Mouse (Mus musculus): ENCODE measurements around the gene Dcaf12. TPM values are rescaled to one million over a fixed set of nuclear protein-coding genes. Genes with fewer than 3 reads are reported as not detected.

The Dcaf12 gene
- polyA plus RNA-seq, 1 experiment = 37.7 TPM

GRCm38 (mm10) chr4:41298976-41299375, 15.7 kb downstream of the Dcaf12 start:
- H3K4me3 ChIP-seq (ENCODE audit: control insufficient read depth, insufficient read depth, low read length) = no peak overlapping the region
- H3K27me3 ChIP-seq (ENCODE audit: control insufficient read depth, insufficient read depth, low read length) = no peaks in the 10 kb centered on the region
- DNase-seq = no peak
- no peak for TF ChIP-seq POLR2A (IDR thresholded peaks at IDR 0.05; ENCODE audit: control insufficient read depth, extremely low read depth, insufficient read depth, low read length, poor library complexity)
- TF ChIP-seq CTCF (IDR thresholded peaks at IDR 0.05; ENCODE audit: borderline replicate concordance, control insufficient read depth, extremely low read depth, insufficient read depth, low read length, poor library complexity) = no peak
- H3K4me1 ChIP-seq (replicated peaks; ENCODE audit: control insufficient read depth, insufficient read depth, low read length) = peaks cover 3% of the 10 kb centered on the region
- H3K27ac ChIP-seq (ENCODE audit: control insufficient read depth, insufficient read depth, low read length) = no peak overlapping the region
- H3K36me3 ChIP-seq (ENCODE audit: control insufficient read depth, insufficient read depth, low read length) = peaks cover 81% of the 10 kb centered on the region
- whole genome bisulfite sequencing = 97% methylated on average over 5 of the region's 5 CpGs

- Histone ChIP-seq H3K27me3 (ENCODE audit: control insufficient read depth, insufficient read depth, low read length) (no peaks in the 10 kb centered on the region), H3K36me3 (ENCODE audit: control insufficient read depth, insufficient read depth, low read length) (peaks cover 92% of the 10 kb centered on the region), H3K4me1 (replicated peaks; ENCODE audit: control insufficient read depth, insufficient read depth, low read length) (no peaks in the 10 kb centered on the region), H3K4me3 (ENCODE audit: control insufficient read depth, insufficient read depth, low read length) (no peak overlapping the region), H3K27ac (ENCODE audit: control insufficient read depth, insufficient read depth, low read length) (no peak overlapping the region)
- no peak for DNase-seq
- WGBS = 98% methylated on average over 7 of the region's 7 CpGs
- TF ChIP-seq CTCF (IDR thresholded peaks at IDR 0.05; ENCODE audit: borderline replicate concordance, control insufficient read depth, extremely low read depth, insufficient read depth, low read length, poor library complexity) (no peak), POLR2A (IDR thresholded peaks at IDR 0.05; ENCODE audit: control insufficient read depth, extremely low read depth, insufficient read depth, low read length, poor library complexity) (no peak)
Measured at GRCm38 (mm10) chr4:41295960-41296359, 18.7 kb downstream of the Dcaf12 start.

- Histone ChIP-seq H3K4me3 (ENCODE audit: control insufficient read depth, insufficient read depth, low read length) (no peak overlapping the region), H3K27me3 (ENCODE audit: control insufficient read depth, insufficient read depth, low read length) (no peaks in the 10 kb centered on the region), H3K36me3 (ENCODE audit: control insufficient read depth, insufficient read depth, low read length) (peaks cover 92% of the 10 kb centered on the region), H3K4me1 (replicated peaks; ENCODE audit: control insufficient read depth, insufficient read depth, low read length) (no peaks in the 10 kb centered on the region), H3K27ac (ENCODE audit: control insufficient read depth, insufficient read depth, low read length) (no peak overlapping the region)
- no peak for DNase-seq
- 96% methylated on average over 11 of the region's 11 CpGs for WGBS
- no peak for TF ChIP-seq POLR2A (IDR thresholded peaks at IDR 0.05; ENCODE audit: control insufficient read depth, extremely low read depth, insufficient read depth, low read length, poor library complexity)
- no peak for TF ChIP-seq CTCF (IDR thresholded peaks at IDR 0.05; ENCODE audit: borderline replicate concordance, control insufficient read depth, extremely low read depth, insufficient read depth, low read length, poor library complexity)
Measured at GRCm38 (mm10) chr4:41295507-41295906, 19.2 kb downstream of the Dcaf12 start.

- peaks cover 82% of the 10 kb centered on the region for H3K36me3 ChIP-seq (ENCODE audit: control insufficient read depth, insufficient read depth, low read length)
- H3K27ac ChIP-seq (ENCODE audit: control insufficient read depth, insufficient read depth, low read length) = no peak overlapping the region
- no peak for DNase-seq
- no peaks in the 10 kb centered on the region for H3K27me3 ChIP-seq (ENCODE audit: control insufficient read depth, insufficient read depth, low read length)
- H3K4me3 ChIP-seq (ENCODE audit: control insufficient read depth, insufficient read depth, low read length) = no peak overlapping the region
- 90% methylated on average over 4 of the region's 4 CpGs for WGBS
- no peak for TF ChIP-seq POLR2A (IDR thresholded peaks at IDR 0.05; ENCODE audit: control insufficient read depth, extremely low read depth, insufficient read depth, low read length, poor library complexity)
- no peak for TF ChIP-seq CTCF (IDR thresholded peaks at IDR 0.05; ENCODE audit: borderline replicate concordance, control insufficient read depth, extremely low read depth, insufficient read depth, low read length, poor library complexity)
- H3K4me1 ChIP-seq (replicated peaks; ENCODE audit: control insufficient read depth, insufficient read depth, low read length) = no peaks in the 10 kb centered on the region
Measured at GRCm38 (mm10) chr4:41293907-41294306, 20.8 kb downstream of the Dcaf12 start.

- 95% methylated on average over 7 of the region's 7 CpGs for WGBS
- no peak overlapping the region for H3K27ac ChIP-seq (ENCODE audit: control insufficient read depth, insufficient read depth, low read length)
- DNase-seq = no peak
Measured at GRCm38 (mm10) chr4:41289802-41290201, 24.9 kb downstream of the Dcaf12 start.

GRCm38 (mm10) chr4:41286420-41286819, 28.3 kb downstream of the Dcaf12 start:
- WGBS = 14% methylated on average over 3 of the region's 3 CpGs
- Histone ChIP-seq H3K36me3 (ENCODE audit: control insufficient read depth, insufficient read depth, low read length) (peaks cover 15% of the 10 kb centered on the region), H3K4me3 (ENCODE audit: control insufficient read depth, insufficient read depth, low read length) (no peak overlapping the region), H3K27me3 (ENCODE audit: control insufficient read depth, insufficient read depth, low read length) (no peaks in the 10 kb centered on the region), H3K27ac (ENCODE audit: control insufficient read depth, insufficient read depth, low read length) (no peak overlapping the region), H3K4me1 (replicated peaks; ENCODE audit: control insufficient read depth, insufficient read depth, low read length) (no peaks in the 10 kb centered on the region)
- TF ChIP-seq CTCF (IDR thresholded peaks at IDR 0.05; ENCODE audit: borderline replicate concordance, control insufficient read depth, extremely low read depth, insufficient read depth, low read length, poor library complexity) (no peak), POLR2A (IDR thresholded peaks at IDR 0.05; ENCODE audit: control insufficient read depth, extremely low read depth, insufficient read depth, low read length, poor library complexity) (no peak)
- peak; percentile 32 for DNase-seq

More at GRCm38 (mm10) chr4:41289802-41290201, 24.9 kb downstream of the Dcaf12 start:
- Histone ChIP-seq H3K27me3 (ENCODE audit: control insufficient read depth, insufficient read depth, low read length) (no peaks in the 10 kb centered on the region), H3K4me1 (replicated peaks; ENCODE audit: control insufficient read depth, insufficient read depth, low read length) (no peaks in the 10 kb centered on the region), H3K4me3 (ENCODE audit: control insufficient read depth, insufficient read depth, low read length) (no peak overlapping the region), H3K36me3 (ENCODE audit: control insufficient read depth, insufficient read depth, low read length) (peaks cover 45% of the 10 kb centered on the region)
- TF ChIP-seq POLR2A (IDR thresholded peaks at IDR 0.05; ENCODE audit: control insufficient read depth, extremely low read depth, insufficient read depth, low read length, poor library complexity) = no peak
- no peak for TF ChIP-seq CTCF (IDR thresholded peaks at IDR 0.05; ENCODE audit: borderline replicate concordance, control insufficient read depth, extremely low read depth, insufficient read depth, low read length, poor library complexity)

GRCm38 (mm10) chr4:41284087-41284486, 30.6 kb downstream of the Dcaf12 start:
- Histone ChIP-seq H3K27ac (ENCODE audit: control insufficient read depth, insufficient read depth, low read length) (no peak overlapping the region), H3K4me1 (replicated peaks; ENCODE audit: control insufficient read depth, insufficient read depth, low read length) (no peaks in the 10 kb centered on the region), H3K4me3 (ENCODE audit: control insufficient read depth, insufficient read depth, low read length) (no peak overlapping the region), H3K36me3 (ENCODE audit: control insufficient read depth, insufficient read depth, low read length) (no peaks in the 10 kb centered on the region), H3K27me3 (ENCODE audit: control insufficient read depth, insufficient read depth, low read length) (no peaks in the 10 kb centered on the region)
- no peak for DNase-seq
- no peak for TF ChIP-seq CTCF (IDR thresholded peaks at IDR 0.05; ENCODE audit: borderline replicate concordance, control insufficient read depth, extremely low read depth, insufficient read depth, low read length, poor library complexity)
- TF ChIP-seq POLR2A (IDR thresholded peaks at IDR 0.05; ENCODE audit: control insufficient read depth, extremely low read depth, insufficient read depth, low read length, poor library complexity) = no peak
- WGBS = 96% methylated on average over 2 of the region's 2 CpGs

Measured in thymus, adult 2 months (tissue).